Mouse (Mus musculus) CH12.LX (cell line): Measurements from ENCODE around the gene Tsnax. TPM values are rescaled to one million over a fixed set of nuclear protein-coding genes. Genes with fewer than 3 reads are reported as not detected.

ENCODE experiments used
- DNase-seq: peaks from one replicate; pipeline ENCODE4 v3.0.0-alpha.2; 2013; ENCODE audit errors: extremely low read depth
- H3K27ac ChIP-seq: 2 replicates; pipeline ENCODE4 v1.5.1; 2012; ENCODE audit warnings: low read depth, mild to moderate bottlenecking, control low read depth, moderate library complexity; ENCODE audit not compliant: insufficient read depth
- H3K27me3 ChIP-seq: replicated peaks from 2 replicates; pipeline ENCODE3; 2012; ENCODE audit warnings: inconsistent platforms
- H3K36me3 ChIP-seq, 2 experiments: replicated peaks in 1 of 2; 2 replicates each; pipeline versions ENCODE3 to v1.6.1; 2012; ENCODE audit warnings: inconsistent platforms in 1 of 2, low read length in 1 of 2, mild to moderate bottlenecking in 1 of 2, mixed read lengths in 1 of 2, moderate library complexity in 1 of 2; ENCODE audit not compliant: control insufficient read depth in 1 of 2, insufficient read depth in 1 of 2
- H3K4me1 ChIP-seq, 2 experiments: 2 replicates each; pipeline ENCODE4 v1.6.1; 2012; ENCODE audit warnings: inconsistent platforms in 1 of 2, moderate library complexity in 1 of 2; ENCODE audit not compliant: insufficient read depth in 2 of 2, control insufficient read depth in 1 of 2
- H3K4me2 ChIP-seq: 2 replicates; pipeline ENCODE4 v1.6.1; 2012; ENCODE audit warnings: low read depth, mild to moderate bottlenecking, control low read depth; ENCODE audit not compliant: poor library complexity, insufficient read depth, severe bottlenecking
- H3K4me3 ChIP-seq, 3 experiments: fragments of 150-350 bp in 1 of 3; sonication (generic) in 1 of 3; replicated peaks in 1 of 3; 2 replicates each; pipeline versions ENCODE3 to v1.5.1; 2011 to 2012; ENCODE audit warnings: low read depth in 2 of 3, low read length in 2 of 3, mild to moderate bottlenecking in 2 of 3, moderate library complexity in 2 of 3, control low read depth in 1 of 3, improper control_type of control experiment in 1 of 3, inconsistent platforms in 1 of 3, mixed read lengths in 1 of 3; ENCODE audit not compliant: poor library complexity in 1 of 3
- H3K79me2 ChIP-seq: replicated peaks from 2 replicates; pipeline ENCODE4 v1.6.1; 2012; ENCODE audit warnings: mild to moderate bottlenecking, moderate library complexity; ENCODE audit not compliant: control insufficient read depth, poor library complexity, insufficient read depth, severe bottlenecking; ENCODE audit errors: extremely low read depth
- H3K9ac ChIP-seq: 2 replicates; pipeline ENCODE4 v1.6.1; 2012; ENCODE audit warnings: low read depth, mild to moderate bottlenecking, control low read depth, moderate library complexity; ENCODE audit not compliant: insufficient read depth
- H3K9me3 ChIP-seq: replicated peaks from 2 replicates; pipeline ENCODE3; 2012; ENCODE audit warnings: low read length, inconsistent platforms, mixed read lengths
- BHLHE40 ChIP-seq: IDR thresholded peaks from 2 replicates; pipeline ENCODE4 v1.6.1; 2011; ENCODE audit warnings: mild to moderate bottlenecking, low read depth, low read length, improper control_type of control experiment
- CHD2 ChIP-seq: IDR thresholded peaks from 2 replicates; pipeline ENCODE4 v1.6.1; 2011; ENCODE audit warnings: low read length, improper control_type of control experiment
- E2F4 ChIP-seq: IDR thresholded peaks from 2 replicates; pipeline ENCODE4 v1.6.1; 2011; ENCODE audit warnings: low read depth, low read length, improper control_type of control experiment; ENCODE audit not compliant: insufficient replicate concordance
- ELF1 ChIP-seq: IDR thresholded peaks from 2 replicates; pipeline ENCODE4 v1.6.1; 2014; ENCODE audit warnings: low read depth, mild to moderate bottlenecking, inconsistent platforms, low read length, improper control_type of control experiment
- ETS1 ChIP-seq: conservative IDR thresholded peaks from 2 replicates; pipeline ENCODE4 v1.6.1; 2012; ENCODE audit warnings: low read depth, mild to moderate bottlenecking, inconsistent platforms, low read length, improper control_type of control experiment, moderate library complexity
- IRF4 ChIP-seq: IDR thresholded peaks from 2 replicates; pipeline ENCODE4 v1.6.1; 2014; ENCODE audit warnings: low read depth, mild to moderate bottlenecking, inconsistent platforms, low read length, improper control_type of control experiment
- JUN ChIP-seq: IDR thresholded peaks from 2 replicates; pipeline ENCODE4 v1.6.1; 2011; ENCODE audit warnings: low read depth, mild to moderate bottlenecking, low read length, improper control_type of control experiment, moderate library complexity; ENCODE audit not compliant: insufficient read depth
- MAZ ChIP-seq: IDR thresholded peaks from 2 replicates; pipeline ENCODE4 v1.6.1; 2012; ENCODE audit warnings: low read depth, mild to moderate bottlenecking, inconsistent platforms, low read length, improper control_type of control experiment, moderate library complexity
- MEF2A ChIP-seq: IDR thresholded peaks from 2 replicates; pipeline ENCODE4 v1.6.1; 2014; ENCODE audit warnings: low read depth, mild to moderate bottlenecking, inconsistent platforms, low read length, improper control_type of control experiment, borderline replicate concordance
- MXI1 ChIP-seq: IDR thresholded peaks from 2 replicates; pipeline ENCODE4 v1.6.1; 2011; ENCODE audit warnings: mild to moderate bottlenecking, low read depth, low read length, improper control_type of control experiment
- MYC ChIP-seq: IDR thresholded peaks from 2 replicates; pipeline ENCODE4 v1.6.1; 2011; ENCODE audit warnings: low read depth, mild to moderate bottlenecking, improper control_type of control experiment, low read length
- PAX5 ChIP-seq: IDR thresholded peaks from 2 replicates; pipeline ENCODE4 v1.6.1; 2012; ENCODE audit warnings: low read length, inconsistent platforms, mixed read lengths
- RAD21 ChIP-seq: IDR thresholded peaks from 2 replicates; pipeline ENCODE4 v1.6.1; 2011; ENCODE audit warnings: low read depth, mild to moderate bottlenecking, low read length, improper control_type of control experiment, moderate library complexity
- RCOR1 ChIP-seq: conservative IDR thresholded peaks from 2 replicates; pipeline ENCODE4 v1.6.1; 2012; ENCODE audit warnings: low read depth, mild to moderate bottlenecking, inconsistent platforms, low read length, improper control_type of control experiment
- SIN3A ChIP-seq: IDR thresholded peaks from 2 replicates; pipeline ENCODE4 v1.6.1; 2012; ENCODE audit warnings: low read length, improper control_type of control experiment, inconsistent platforms
- SMC3 ChIP-seq: IDR thresholded peaks from 2 replicates; pipeline ENCODE4 v1.6.1; 2011; ENCODE audit warnings: low read depth, low read length, improper control_type of control experiment
- TBP ChIP-seq: conservative IDR thresholded peaks from 2 replicates; pipeline ENCODE4 v1.6.1; 2011; ENCODE audit warnings: low read depth, low read length, improper control_type of control experiment
- UBTF ChIP-seq: IDR thresholded peaks from 2 replicates; pipeline ENCODE4 v1.6.1; 2012; ENCODE audit warnings: low read depth, mild to moderate bottlenecking, inconsistent platforms, low read length, improper control_type of control experiment, moderate library complexity
- USF1 ChIP-seq: IDR thresholded peaks from 2 replicates; pipeline ENCODE4 v1.6.1; 2014; ENCODE audit warnings: low read depth, mild to moderate bottlenecking, inconsistent platforms, low read length, improper control_type of control experiment
- USF2 ChIP-seq: conservative IDR thresholded peaks from 2 replicates; pipeline ENCODE4 v1.6.1; 2011; ENCODE audit warnings: low read depth, low read length, improper control_type of control experiment
- ZMIZ1 ChIP-seq: IDR thresholded peaks from 2 replicates; pipeline ENCODE4 v1.6.1; 2012; ENCODE audit warnings: low read depth, mild to moderate bottlenecking, inconsistent platforms, low read length, improper control_type of control experiment
- dilution Hi-C: fragments of 300-500 bp; cut with MboI; formaldehyde crosslinking; loops from 2 replicates; pipeline ENCODE4 v1.14.3; 2020; ENCODE audit warnings: low sequenced_read_pairs; ENCODE audit not compliant: extremely low pct_unique_long_range_greater_than_20kb, extremely low pct_ligation_motif_present
- in situ Hi-C: fragments of 300-500 bp; cut with MboI; formaldehyde crosslinking; loops from 3 replicates; pipeline ENCODE4 v1.14.3; 2019; ENCODE audit warnings: low sequenced_read_pairs, low pct_ligation_motif_present, low pct_unique_long_range_greater_than_20kb, mixed read lengths
- polyA plus RNA-seq: library from polyadenylated mRNA; unstranded; fragments of >175 nt; gene quantifications from 2 replicates; pipeline ENCODE4 v1.2.1, GENCODE M21; 2012; ENCODE audit warnings: low read depth; ENCODE audit not compliant: insufficient read length
- total RNA-seq, 2 experiments: library from RNA; depleted of rRNA; stranded (reverse); fragments of 300-350 nt in 1 of 2; fragments of >200 nt in 1 of 2; gene quantifications; 2 replicates each; pipeline ENCODE4 v1.2.3; 2012 to 2014

Tsnax gene
- total and polyA plus RNA-seq, 3 experiments = 48.0 to 75.0 (median 62.9) TPM

GRCm38 (mm10) chr8:125028841-125029240 lies 16.0 kb downstream of the Tsnax start:
- dilution Hi-C loops = no loop called here
- H3K36me3 ChIP-seq = peaks cover 82 to 90% of the 10 kb centered on the region in 2 experiments
- no peaks in the 10 kb centered on the region for H3K9me3 ChIP-seq
- no peak overlapping the region for H3K9ac ChIP-seq
- H3K4me3 ChIP-seq = no peak overlapping the region
- H3K27me3 ChIP-seq = no peaks in the 10 kb centered on the region
- no peak for TF ChIP-seq SIN3A
- TF ChIP-seq PAX5 = no peak
- TF ChIP-seq RAD21 = no peak
- TF ChIP-seq USF2 = no peak
- TF ChIP-seq JUN = no peak
- no peak for TF ChIP-seq SMC3
- no peak for TF ChIP-seq E2F4
- TF ChIP-seq MEF2A = no peak
- TF ChIP-seq ZMIZ1 = no peak
- TF ChIP-seq CHD2 = no peak
- no peak for TF ChIP-seq UBTF
- no peak for TF ChIP-seq MAZ
- TF ChIP-seq BHLHE40 = no peak
- TF ChIP-seq IRF4 = no peak
- no peak for TF ChIP-seq MXI1
- TF ChIP-seq, all 38 proteins: peak for 0
- DNase-seq = no peak
- in situ Hi-C loops = no loop called here
- Histone ChIP-seq H3K4me2 (no peak overlapping the region), H3K27ac (no peak overlapping the region), H3K4me1 (no peaks in the 10 kb centered on the region), H3K79me2 (no peaks in the 10 kb centered on the region)

- DNase-seq = no peak
- Histone ChIP-seq H3K27me3 (no peaks in the 10 kb centered on the region), H3K36me3 (peaks cover 63 to 89% of the 10 kb centered on the region in 2 experiments), H3K4me2 (no peak overlapping the region), H3K9me3 (no peaks in the 10 kb centered on the region), H3K4me3 (no peak overlapping the region), H3K4me1 (peaks cover 3 to 7% of the 10 kb centered on the region in 2 experiments; a peak in 2 of 4 replicates), H3K9ac (no peak overlapping the region), H3K79me2 (no peaks in the 10 kb centered on the region), H3K27ac (no peak overlapping the region)
- in situ Hi-C loops = no loop called here
- TF ChIP-seq CHD2 = no peak
- TF ChIP-seq RCOR1 = no peak
- TF ChIP-seq USF2 = no peak
- TF ChIP-seq MYC = no peak
- TF ChIP-seq ZMIZ1 = no peak
- no peak for TF ChIP-seq ETS1
- no peak for TF ChIP-seq USF1
- TF ChIP-seq MXI1 = no peak
- TF ChIP-seq MEF2A = no peak
- no peak for TF ChIP-seq TBP
- TF ChIP-seq MAZ = no peak
- TF ChIP-seq ELF1 = no peak
- dilution Hi-C loops = no loop called here
Observed at GRCm38 (mm10) chr8:125031276-125031675, 18.5 kb downstream of the Tsnax start.
